Mouse (Mus musculus) megakaryocyte-erythroid progenitor cell, adult 5-6 weeks (primary cell): ENCODE data around the gene Trpm5. TPM values are rescaled to one million over a fixed set of nuclear protein-coding genes. Genes with fewer than 3 reads are reported as not detected.
A peak's percentile ranks its signal among the peaks of the same experiment; 100 is the strongest.

Experiments
- ATAC-seq: replicated peaks from 2 replicates; pipeline ENCODE4 v1.8.0; 2016; ENCODE audit warnings: mild to moderate bottlenecking, inconsistent platforms; ENCODE audit not compliant: severe bottlenecking, poor library complexity, low FRiP score, low TSS enrichment
- total RNA-seq, 2 experiments: library from RNA; stranded (forward) in 1 of 2; stranded (reverse) in 1 of 2; fragments of 200-1000, 215-1000 nt in 1 of 2; fragments of >200 nt in 1 of 2; fragmentation: Nextera tagmentation in 1 of 2; gene quantifications; 2 replicates each; pipeline ENCODE4 v1.2.3; 2014 to 2017

Gene Trpm5
- total RNA-seq, 2 experiments from 2014 or later: 0.13 to 2.3 TPM

DNA sequence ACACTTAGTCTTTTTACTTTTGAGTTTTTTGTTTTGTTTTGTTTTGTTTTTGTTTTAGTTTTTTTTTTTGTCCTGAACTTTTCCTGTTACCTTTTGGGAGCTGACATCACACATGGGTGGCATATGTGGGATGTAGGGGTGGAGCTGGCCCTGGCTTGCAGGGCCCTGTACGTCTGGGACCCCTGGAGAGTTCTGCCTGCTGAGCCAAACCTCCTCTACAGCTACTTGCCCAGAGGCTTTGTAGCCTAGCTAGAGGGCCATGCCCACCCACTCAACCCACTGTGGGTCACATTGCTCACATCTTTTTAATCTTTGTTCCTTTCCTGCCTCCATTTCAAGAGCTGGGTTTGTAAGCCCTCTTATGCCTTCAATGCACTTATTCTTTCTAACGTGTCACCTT is 27.0 kb downstream of the Trpm5 start:
- no peak for ATAC-seq

GRCm38 (mm10) chr7:143065692-143066091 is 28.8 kb downstream of the Trpm5 start:
- ATAC-seq: no peak

GRCm38 (mm10) chr7:143064226-143064625 is 30.2 kb downstream of the Trpm5 start:
- no peak for ATAC-seq

GRCm38 (mm10) chr7:143062704-143063103 is 31.7 kb downstream of the Trpm5 start:
- ATAC-seq: no peak

DNA sequence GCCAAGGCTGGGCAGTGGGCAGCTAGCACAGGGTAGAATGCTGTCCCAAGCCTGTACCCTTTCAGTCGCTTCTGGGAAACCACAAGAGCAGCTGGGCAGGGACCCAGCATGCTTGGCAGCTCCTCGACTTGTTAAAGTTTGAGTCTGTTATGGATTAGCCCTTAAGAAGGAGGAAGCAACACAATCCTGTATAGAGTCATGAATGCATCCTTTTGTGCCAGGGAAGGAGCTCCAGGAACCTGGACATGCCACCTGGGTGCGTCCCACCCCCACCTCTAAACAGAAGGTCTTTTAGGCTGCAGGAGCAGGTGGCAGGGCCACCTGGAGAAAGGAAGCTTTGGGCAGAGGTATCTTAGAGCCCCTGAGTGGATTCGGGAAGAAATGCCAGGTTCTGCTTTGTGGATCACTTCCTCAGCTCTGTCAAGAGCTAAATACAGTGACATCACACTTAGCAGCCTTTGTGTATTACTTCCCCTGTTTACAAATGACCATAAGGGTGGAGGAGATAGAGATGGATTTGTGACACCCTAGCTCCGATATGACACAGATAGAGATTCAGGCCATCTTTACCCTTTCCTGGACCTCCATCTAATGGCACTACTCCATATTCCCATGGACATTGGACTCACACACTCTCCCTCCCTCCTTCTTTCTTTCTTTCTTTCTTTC is 35.1 kb downstream of the Trpm5 start:
- ATAC-seq: no peak

DNA sequence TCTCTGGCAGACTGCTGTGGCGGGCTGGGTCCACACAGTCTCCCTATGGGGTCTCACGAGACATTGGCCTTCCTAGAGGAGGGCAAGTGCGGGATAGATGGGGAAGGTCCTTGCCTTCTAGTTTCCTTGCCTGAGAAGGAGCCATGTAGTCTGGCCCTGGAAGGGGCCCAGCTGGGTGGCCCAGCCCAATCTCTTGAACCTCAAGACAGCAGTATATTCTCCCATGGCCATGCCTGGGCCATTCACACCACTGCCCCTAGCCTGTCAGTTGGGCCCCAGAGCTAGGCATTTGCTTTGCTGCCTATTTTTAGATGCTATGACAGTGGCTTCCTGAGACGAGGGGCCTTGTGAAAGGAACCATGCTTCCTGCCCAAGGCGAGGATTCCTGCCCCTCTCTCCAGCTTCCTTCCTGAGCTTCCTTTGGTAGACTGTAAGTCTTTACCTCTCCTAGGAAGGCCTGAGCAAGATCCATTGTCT is 36.2 kb downstream of the Trpm5 start:
- no peak for ATAC-seq

- peak; percentile 67 for ATAC-seq
Observed at GRCm38 (mm10) chr7:143057667-143058220, 36.7 kb downstream of the Trpm5 start.

DNA sequence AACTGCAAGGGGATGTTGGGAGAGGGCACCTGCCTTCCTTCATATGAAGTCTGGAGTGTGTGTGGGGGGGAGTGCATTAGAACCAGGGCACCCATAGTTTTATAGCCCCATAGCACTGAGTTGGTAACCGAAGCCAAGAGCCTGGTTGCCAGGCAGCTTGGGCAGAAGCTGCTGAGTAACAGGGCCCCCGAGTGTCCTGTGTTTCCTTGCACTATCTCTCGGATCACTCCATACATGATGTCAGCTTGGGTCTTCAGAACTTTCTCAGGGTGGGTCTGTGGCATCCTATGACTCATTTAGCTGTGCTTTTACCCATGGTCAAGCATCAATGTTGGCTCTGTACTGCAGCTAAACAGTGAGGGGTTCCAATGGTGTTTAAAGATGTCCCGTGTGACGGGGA is 37.4 kb downstream of the Trpm5 start:
- ATAC-seq: no peak

DNA sequence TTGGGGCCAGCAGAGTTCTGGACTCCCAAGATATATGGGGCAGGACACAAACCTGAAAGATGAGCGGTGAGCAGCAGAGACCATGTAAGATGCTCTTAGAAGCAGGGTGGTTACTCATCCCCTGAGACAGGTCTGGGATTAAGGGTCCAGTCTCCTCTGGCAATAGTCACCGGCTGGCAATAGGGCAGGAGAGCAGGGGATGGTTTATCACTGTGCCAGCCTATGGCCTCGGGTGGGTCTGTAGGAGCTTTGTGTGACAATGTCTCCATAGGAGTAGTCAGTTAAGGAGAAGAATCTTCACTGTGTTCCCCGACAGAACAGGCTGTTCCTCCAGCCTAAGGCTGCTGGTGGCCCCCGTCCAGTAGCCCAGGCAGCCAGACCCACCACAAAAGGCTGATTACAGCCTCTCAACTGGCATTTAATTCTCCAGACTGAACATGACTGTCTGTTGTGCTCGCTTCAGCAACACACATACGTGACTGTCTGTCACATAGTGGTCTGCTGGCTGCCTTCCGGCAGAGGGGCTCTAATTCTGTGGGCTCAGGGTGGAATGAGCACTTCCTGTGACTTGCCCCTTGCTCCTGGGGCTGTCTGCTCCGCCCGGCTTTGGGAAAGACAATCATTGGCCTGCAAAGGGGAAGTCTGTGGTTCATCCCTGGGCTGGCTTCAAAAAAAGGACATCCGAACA is 38.8 kb downstream of the Trpm5 start:
- no peak for ATAC-seq

GRCm38 (mm10) chr7:143055001-143055400 is 39.4 kb downstream of the Trpm5 start:
- no peak for ATAC-seq

- no peak for ATAC-seq
Observed at GRCm38 (mm10) chr7:143054612-143054965, 39.9 kb downstream of the Trpm5 start.

- ATAC-seq: no peak
Observed at GRCm38 (mm10) chr7:143053961-143054611, 40.4 kb downstream of the Trpm5 start.

GRCm38 (mm10) chr7:143053008-143053899 is 41.2 kb downstream of the Trpm5 start:
- peak; percentile 17 for ATAC-seq

DNA sequence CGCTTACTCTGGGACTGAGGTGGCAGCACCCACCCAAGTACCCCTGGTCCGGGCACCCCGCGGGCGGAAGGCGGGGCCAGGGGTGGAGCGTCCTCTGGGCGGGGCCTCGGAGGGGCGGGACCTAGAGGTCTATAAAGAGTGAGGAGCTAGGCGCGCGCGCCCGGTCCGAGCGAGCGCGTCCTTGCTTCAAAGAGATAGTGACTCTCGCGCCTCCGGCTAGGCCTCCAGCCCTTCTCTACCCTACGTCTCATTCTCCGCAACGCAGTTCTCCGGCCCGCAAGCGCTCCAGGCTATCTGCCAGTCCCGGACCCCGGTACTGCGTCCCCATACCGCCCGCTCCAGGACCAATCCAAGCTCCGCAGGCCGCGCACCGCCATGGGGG is 41.8 kb downstream of the Trpm5 start, which contains the start of gene Cd81:
Cd81 (plus strand) TSS at position 114 of the 382 bp plus-strand sequence.
- ATAC-seq: peak; percentile 69

DNA sequence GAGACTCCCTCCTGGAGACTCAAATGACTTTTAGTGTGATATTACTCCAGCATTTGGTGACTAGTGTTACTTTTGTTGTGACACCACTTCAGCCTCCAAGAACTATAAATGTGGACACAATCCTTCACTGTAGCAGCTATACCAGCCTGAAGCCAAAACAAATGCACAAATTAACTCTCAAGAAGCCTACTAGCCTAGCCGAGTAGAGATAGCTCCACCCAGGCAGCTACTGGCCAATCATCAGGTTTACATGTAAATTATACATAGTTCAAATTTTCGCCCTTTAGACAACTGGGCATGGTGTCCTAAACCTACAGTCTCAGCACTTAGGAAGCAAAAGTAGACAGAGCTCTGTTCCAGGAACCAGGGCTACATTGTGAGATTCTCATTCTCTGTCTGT is 43.1 kb downstream of the Trpm5 start:
- ATAC-seq: peak; percentile 35

DNA sequence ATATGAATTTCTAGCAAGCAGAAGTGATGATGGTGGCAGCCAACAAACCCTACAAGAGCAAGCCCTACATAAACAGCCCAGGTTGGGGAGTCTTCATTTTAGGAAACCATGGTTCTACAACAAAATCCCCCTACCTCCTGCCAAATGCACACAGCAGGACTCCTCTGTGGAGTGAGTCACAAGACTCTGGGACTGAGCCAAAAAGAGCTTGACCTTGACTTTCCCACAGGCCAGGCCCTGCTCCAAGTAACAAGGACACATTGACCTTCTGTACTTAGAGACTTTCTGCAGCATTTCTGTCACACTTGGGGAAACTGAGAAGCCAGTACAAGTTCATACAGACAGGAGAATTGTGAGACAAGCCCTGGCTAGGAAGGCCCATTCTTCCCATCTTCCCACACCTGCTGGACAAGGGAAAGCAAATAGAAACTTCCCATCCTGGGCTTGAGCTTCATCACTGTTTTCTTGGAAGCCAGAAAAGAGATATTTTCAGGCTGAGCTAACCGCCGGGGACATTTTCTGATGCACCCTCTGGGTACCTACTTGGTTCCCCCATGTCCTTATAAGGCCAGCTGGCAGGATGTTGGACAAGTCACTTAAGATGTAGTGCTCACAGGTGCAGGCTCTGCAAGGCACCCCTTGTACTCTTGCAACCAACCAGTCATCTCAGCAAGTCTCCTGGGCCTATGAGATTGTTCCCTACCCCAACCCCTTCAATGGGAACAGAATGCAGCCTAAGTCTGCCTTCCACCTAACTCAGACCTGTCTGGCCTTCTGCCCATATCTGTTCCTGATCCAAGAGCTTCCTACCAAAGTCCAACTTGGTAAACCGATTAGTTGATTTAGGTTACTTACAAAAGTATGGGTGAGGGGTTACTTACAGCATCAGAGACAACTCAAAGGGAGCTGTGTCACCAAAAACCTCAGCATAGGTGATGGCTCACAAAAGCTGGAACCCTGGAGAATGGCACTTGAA is 44.3 kb downstream of the Trpm5 start:
- ATAC-seq: no peak

DNA sequence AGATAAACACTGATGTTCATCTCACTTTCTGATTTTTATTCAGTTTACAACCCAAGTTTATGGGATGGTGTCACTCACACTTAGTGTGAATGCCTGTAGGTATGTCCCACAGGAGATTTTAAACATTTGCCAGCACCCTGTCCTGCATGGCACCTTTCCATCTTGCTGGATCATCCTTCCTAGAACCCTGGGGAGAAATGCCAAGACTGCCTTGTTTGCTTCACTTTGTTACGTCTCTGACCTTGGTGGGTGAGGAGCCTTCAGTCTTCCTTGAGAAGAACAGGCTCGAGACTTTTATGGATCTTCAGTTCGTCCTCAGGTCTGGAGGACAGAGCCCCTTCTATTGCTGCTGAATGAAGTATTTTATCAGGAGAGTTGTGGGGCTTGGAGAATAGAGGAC is 45.1 kb downstream of the Trpm5 start:
- ATAC-seq: no peak

- ATAC-seq: no peak
Observed at GRCm38 (mm10) chr7:143046358-143046757, 48.1 kb downstream of the Trpm5 start.
